Mouse (Mus musculus): ENCODE results near the gene Klk1b9.

- no peak for TF ChIP-seq GATA1 (IDR thresholded peaks at IDR 0.05; ENCODE audit: borderline replicate concordance, low read length)
- no peak for TF ChIP-seq FLI1 (IDR thresholded peaks at IDR 0.05; ENCODE audit: low read length)
Measured at GRCm38 (mm10) chr7:43985657-43986056, 9.8 kb downstream of the Klk1b9 start.
